Mouse (Mus musculus): Measurements from ENCODE around the gene Defb42. TPM values are rescaled to one million over a fixed set of nuclear protein-coding genes. Genes with fewer than 3 reads are reported as not detected.

Gene Defb42
- not detected for polyA plus RNA-seq (2014; fragmentation: Illumina TruSeq; extraction: RNeasy Lipid Tissue Mini Kit (QIAGEN cat#74804))

DNA sequence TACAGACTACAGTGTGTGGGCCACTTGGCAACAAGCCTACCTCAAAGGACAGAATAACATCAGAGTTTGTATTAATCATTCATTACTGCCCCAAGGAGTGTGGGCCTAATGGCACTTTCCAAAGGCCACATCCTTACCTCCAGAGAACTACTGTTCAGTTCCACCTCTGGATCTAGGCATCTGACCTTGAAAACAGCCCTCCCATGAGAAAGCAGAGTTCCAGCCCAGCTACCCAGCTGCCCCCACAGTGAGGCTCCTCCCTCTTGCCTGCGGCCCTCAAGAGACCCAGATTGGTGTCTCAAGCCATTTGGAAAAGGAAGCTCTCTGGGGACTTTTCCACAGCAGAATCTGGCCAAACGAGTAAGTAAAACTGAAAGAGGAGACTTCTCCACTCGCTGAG, at the start of gene Defb42:
Defb42 (plus strand) TSS at position 301 of the 400 bp plus-strand sequence.

DNA sequence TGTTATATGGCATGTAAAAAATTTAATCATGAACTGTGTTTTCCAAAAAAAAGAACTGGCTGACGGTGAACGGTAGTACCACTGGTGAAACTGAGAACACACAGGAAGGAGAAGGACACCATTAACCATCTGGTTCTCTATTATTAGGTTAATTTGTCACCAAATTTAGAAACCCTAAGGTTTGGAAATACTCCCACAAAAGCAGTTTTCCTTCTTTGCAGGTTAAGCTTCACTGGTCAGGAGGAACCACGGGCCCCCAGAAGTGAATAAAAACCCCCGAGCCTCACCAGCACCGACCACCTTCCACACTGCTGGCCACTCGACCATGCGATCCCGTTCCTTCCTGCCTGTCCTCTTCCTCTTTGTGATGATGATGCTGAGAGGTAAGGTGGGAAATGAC, 49.0 kb upstream of the Defb42 start, which contains the start of gene Defb47:
Defb47 (plus strand) TSS at position 301 of the 400 bp plus-strand sequence.

DNA sequence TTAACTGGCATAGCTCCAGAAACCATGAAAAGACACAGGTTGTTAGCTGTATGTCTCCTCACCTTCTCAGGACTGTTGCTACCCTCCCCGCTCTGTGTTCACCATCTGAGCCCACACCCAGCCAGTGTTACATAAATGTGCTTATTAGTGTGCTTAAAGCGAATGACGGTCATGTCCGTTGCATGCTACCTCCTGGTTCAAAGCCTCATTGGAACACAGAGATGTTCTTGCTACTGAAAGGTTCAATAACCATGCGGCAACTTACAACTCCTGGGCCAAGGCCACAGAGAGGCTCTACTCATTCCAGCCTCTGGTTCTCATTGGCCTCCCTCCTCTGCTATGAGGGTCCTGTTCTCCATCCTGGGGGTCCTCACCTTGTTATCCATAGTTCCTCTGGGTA, 35.3 kb upstream of the Defb42 start, which contains the start of gene Defb43:
Defb43 (plus strand) TSS at position 301 of the 400 bp plus-strand sequence.

DNA sequence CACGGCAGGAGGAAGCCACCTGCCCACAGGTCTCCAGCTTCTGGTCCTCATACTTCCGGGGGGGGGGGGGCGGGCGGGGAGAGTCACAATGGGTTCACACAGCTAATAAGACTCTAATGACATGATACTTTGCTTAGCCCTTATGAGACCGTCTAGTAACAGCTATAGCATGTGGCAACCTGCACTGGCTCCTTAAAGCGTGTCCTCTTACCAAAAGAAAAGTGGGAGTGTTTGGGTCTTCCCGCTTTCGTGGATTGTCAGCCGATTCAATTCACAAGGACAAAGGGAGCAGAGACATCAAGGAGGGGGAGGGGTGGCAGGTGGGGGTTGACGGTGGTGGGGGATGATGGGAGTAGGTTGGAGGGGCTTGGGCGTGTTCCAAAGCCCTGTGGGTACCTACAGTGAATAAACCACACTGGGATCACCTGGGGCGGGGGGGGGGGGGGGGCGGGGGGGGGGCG, 3.1 kb downstream of the Defb42 start, which contains the start of gene Defb30:
Defb30 (minus strand) TSS at position 51 of the 461 bp plus-strand sequence.

Other genes starting within 250 kb of the Defb42 start
- 29.4 TPM for gene Wdfy2, start 209.3 kb upstream of the Defb42 start, polyA plus RNA-seq (2014; fragmentation: Illumina TruSeq; extraction: RNeasy Lipid Tissue Mini Kit (QIAGEN cat#74804))
- gene Defb48, start 62.5 kb upstream of the Defb42 start, polyA plus RNA-seq (2014; fragmentation: Illumina TruSeq; extraction: RNeasy Lipid Tissue Mini Kit (QIAGEN cat#74804)), result not detected
- gene Defb47, start 48.9 kb upstream of the Defb42 start, polyA plus RNA-seq (2014; fragmentation: Illumina TruSeq; extraction: RNeasy Lipid Tissue Mini Kit (QIAGEN cat#74804)), result not detected
- not detected for gene Defb43, start 35.2 kb upstream of the Defb42 start, polyA plus RNA-seq (2014; fragmentation: Illumina TruSeq; extraction: RNeasy Lipid Tissue Mini Kit (QIAGEN cat#74804))
- not detected for gene Defb30, start 3.0 kb downstream of the Defb42 start, polyA plus RNA-seq (2014; fragmentation: Illumina TruSeq; extraction: RNeasy Lipid Tissue Mini Kit (QIAGEN cat#74804))

Measured in ovary, adult 10 weeks (tissue).